Mouse (Mus musculus): ENCODE results near the gene Erg.

The Erg gene

DNA sequence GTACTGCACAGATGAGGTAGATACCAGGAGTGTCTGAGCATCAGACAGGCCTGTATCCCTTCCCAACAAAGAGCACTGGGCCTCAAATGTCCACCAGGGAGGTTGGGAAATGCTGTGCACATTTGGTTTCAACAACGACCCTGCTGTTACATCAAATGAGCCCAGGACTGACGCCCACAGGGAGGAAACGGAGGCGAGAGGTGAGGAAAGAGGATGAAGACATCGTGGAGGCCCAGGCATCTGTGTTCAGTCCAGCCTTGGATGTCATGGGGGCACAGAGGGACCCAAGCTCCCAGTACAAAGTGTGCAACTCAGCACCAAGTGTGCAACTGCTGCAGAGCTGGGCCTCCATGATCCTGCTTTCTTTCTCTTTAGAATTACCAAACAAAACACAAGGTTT, 236.6 kb downstream of the Erg start:
- DNase-seq (ENCODE audit: low spot score in 2 of 2): no peak

DNA sequence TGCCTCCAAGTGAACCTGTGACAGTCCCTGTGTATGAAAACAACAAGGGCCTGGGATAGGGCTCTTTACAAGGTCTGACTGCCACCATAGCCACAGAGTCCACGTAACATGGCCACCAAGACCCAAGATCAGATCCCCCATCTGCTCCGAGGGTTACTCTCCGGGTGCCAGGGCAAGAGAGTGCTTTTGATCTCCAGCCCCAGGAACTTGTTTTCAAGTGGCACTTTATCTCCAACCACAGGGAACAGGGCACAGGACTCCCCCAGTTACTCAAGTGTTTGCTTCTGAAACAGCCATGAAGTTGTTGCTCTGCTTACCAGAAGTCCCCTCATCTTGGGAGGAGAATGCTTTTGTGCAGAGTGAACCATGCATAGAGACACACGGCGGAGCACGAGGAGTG, 237.0 kb downstream of the Erg start:
- DNase-seq (ENCODE audit: low spot score in 2 of 2): no peak

DNA sequence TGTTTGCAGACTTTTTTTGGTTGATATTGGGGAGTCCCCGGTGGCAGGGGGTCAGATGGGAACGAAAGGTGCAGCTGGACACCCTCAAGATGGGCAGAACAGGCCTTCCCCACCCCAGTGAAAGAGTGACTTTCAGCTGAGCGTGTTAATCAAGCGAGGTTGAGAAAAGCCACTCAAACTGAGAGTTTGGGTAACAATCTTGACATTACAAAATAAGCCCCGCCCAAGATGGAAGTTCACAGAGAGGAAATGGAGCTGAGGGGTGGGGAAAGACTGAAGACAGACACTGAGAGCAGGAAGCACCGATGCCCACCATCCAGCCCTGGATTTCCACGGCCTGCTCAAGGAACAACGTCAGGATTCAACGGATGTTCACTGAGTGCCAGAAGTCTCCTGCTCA, 237.8 kb downstream of the Erg start:
- no peak for DNase-seq (ENCODE audit: low spot score in 2 of 2)

DNA sequence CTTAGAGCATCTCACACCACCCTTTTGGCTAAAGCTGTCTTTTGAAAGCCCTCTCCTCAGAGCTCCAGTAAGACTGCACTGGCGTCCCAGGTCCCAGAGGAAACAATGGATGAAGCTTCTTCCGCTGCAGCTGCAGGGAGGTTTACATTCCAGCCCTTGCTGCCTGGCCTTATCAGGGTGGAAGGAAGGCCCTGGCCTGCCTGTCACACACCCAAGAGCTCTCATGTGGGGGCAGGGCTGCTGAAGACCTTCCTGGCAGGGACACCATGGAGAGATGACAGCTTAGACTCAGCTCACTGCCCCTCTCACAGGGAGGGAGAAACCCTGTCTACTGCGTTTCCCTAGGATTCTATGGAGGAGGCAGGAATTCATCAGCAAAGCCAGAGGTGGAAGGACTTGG, 239.2 kb downstream of the Erg start:
- no peak for DNase-seq (ENCODE audit: low spot score in 2 of 2)

DNA sequence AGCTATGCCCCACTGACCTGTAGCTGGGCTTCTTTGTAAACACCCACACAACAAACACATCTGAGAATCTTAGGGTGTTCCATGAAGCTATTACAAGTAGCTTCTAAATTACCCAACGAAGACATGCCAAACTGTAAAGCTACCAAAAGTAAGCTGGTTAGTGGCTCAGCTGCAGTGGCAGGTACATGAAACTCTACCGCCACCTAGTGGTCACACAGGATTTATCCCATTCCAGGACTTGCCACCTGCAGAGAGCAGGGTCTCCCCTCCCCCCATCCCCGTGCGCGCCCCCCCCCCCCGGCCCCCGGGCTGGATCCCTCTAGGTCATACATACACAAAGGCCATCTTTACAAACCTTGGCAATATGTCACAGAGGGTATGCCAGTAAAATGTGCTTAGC, 240.5 kb downstream of the Erg start:
- DNase-seq (ENCODE audit: low spot score in 2 of 2): peak; percentile 52 to 56

DNA sequence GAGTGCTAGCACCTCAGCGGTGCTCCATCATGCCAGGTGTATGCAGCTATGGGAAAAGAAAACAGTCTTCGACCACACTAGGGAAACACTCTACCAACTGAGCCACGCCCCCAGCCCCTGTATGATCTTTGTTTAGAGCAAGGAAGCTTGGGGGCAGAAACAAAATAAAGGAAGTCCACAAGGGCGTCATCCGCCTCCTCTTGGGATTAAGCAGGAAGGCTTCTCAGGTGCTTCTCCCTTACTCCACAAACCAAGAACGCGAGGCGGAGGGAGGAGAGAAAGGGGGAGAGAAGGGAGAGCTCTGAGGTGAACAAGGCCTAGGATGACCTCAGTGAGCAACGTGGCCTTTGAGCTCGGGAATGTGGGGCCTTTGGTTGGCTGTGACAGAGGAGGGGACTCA, 241.4 kb downstream of the Erg start:
- no peak for DNase-seq (ENCODE audit: low spot score in 2 of 2)

DNA sequence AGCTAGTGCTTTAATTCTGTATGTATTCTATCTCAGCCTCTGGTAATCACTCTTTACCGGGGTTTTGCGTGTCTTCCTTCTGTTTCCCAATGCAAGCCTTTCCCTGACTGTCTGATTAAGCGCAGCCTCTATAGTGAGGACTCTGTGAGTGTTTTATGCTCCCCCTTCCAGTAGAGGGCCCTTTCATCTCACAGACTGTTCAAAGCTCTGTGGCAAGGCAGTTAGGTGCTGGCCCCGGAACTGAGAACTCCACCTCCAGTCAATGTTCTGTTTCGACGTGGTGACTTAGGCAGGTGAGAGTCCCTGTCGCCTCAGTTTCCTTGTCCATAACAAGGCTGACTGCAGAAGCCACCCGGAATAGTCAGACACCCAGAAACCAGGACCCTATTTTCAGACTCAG, 244.4 kb downstream of the Erg start:
- DNase-seq (ENCODE audit: low spot score in 2 of 2): no peak

DNA sequence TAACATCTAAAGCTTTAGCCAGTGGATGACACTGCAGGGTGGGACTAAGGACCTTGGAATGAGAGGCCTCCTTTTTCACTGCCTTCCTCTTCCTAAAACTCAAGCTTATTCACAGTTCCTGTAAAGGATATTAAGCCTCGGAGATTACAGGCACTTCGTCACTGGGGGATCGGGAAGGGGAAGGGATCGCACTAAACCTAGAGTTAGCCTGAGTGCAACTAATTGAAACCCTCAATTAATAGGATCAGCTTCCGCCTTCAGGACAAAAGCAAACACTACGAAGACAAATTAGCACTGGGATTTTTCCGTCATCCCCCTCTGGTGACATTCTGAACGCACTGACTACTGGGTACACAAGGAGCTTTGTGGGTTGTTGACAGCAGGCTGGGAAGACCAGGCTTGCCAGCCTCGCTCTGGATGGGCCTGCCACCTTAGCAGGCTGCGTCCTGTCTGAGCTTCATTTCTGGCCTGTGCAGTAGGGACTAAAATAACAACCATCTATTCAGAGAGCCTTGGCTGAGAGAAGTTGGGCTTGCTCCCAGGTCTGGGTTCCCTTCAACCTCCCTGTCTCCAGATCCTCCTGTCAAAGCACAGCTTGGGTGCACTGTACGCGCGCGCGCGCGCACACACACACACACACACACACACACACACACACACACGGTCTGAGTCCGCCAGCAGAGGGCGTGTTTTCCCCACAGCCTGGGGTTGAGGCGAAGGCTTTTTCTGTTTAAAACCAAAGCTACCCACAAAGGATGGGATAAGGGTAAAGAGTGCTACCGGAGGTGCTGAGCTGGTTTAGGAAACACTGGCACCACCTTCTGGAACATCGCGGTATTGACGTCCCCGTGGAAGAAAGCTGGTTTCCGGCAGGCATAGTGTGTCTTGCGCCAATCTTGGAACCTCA, 245.3 kb downstream of the Erg start:
- peak; percentile 84 to 85 for DNase-seq (ENCODE audit: low spot score in 2 of 2)

DNA sequence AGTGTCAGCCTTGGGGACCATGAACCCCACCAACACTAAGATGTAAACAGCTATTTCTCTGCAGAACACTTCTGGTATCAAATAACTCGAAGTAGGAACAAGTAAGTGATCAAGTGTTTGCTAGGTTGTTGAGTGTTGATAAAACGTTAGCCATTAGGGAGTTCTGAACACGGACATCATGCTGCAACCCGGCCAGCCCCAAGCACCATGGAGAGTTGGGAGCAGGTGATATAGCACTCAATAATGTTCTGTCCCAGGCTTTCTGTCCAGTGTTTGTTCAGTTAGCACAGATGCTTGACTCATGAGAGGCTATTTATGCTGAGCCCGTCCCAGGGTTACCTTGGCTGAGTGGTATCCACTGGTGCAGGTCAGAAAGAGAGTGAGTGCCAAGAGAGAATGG, 254.2 kb downstream of the Erg start:
- no peak for DNase-seq (ENCODE audit: low spot score in 2 of 2)

DNA sequence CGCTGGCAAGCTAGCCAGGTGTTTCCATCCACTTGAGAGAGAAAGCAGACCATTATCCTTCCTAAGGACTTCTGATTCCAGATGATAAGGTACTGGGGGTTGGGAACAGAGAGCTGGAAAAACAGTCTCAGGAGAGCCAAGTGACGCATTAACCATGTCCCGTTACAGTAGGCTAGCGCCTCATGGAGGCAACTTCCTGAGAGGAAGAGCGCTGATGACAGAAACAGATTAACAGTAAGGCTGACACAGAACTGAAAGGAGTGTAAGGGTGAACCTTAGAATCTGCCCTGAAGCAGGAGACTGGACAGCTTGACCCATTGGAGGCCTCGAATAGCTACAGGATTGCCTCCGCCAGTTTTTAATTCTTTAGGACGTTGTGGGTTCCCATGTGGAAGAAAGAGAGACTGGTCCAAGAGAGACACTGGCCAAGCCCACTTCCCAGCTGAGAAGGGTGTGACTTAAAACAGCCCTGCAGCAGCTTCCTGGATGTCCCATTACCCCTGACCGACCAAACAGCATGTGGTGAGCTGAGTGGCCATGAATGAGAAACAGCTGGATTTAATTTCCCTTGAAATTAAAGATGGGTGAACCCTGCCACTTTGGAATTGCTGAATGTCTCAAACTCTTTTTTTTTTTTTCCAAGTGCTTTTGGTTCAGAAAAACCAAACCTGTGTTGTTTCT, 264.3 kb downstream of the Erg start:
- DNase-seq (ENCODE audit: low spot score in 2 of 2): no peak
